Mouse (Mus musculus): ENCODE measurements around the gene Ifitm2.

GRCm38 (mm10) chr7:140943356-140943755 is 12.4 kb downstream of the Ifitm2 start:
- TF ChIP-seq CTCF (IDR thresholded peaks at IDR 0.05; ENCODE audit: borderline replicate concordance, insufficient read depth, low read depth, low read length) (no peak), POLR2A (IDR thresholded peaks at IDR 0.05; ENCODE audit: borderline replicate concordance, insufficient read depth, low read length) (no peak)
